Comparison of ENCODE assay signal across 36 mouse cellular contexts in the genomic region with DNA sequence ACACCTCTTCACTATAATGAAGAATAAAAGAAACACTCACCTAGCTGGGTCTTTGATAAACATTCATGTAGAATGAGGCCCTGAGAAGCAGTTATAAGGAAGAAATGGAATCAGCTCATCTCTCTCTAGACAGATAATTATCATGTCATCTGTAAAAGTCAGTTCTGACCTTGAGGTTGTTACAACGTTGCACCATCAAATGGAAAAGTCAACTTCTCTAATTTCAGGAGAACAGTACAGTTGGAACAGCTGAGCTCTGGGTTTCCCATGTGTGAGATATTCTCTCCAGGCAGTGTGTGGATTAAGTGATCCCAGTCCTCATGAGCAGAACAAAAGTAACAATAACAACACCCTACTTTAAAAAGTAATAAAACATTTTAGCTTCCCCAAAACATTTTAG. TPM values are rescaled to one million over a fixed set of nuclear protein-coding genes. Genes with fewer than 3 reads are reported as not detected.
"Had no signal": no experiment of that assay in that cellular context is flagged by ENCODE, and none has a peak within 500 bp of the region (broad histone marks: within the 10 kb centered on the region; RNA-seq: fewer than 3 reads in every experiment).

A gene (minus strand): TSS at position 58 of the 400 bp plus-strand sequence.

- H3K4me3 ChIP-seq: gastrocnemius, adult 2 months; heart, adult 2 months; heart, embryonic 13.5 days; heart, embryonic 15.5 days; hindbrain, embryonic 13.5 days; hindbrain, embryonic 15.5 days; layer of hippocampus, adult 2 months; left cerebral cortex, adult 2 months; limb, embryonic 10.5 days; limb, embryonic 12.5 days had no signal

- ATAC-seq: hindbrain, postnatal 0 days; intestine, embryonic 16.5 days had no signal

- H3K9me3 ChIP-seq: heart, embryonic 13.5 days; heart, embryonic 15.5 days; hindbrain, embryonic 13.5 days; hindbrain, embryonic 15.5 days; limb, embryonic 10.5 days; limb, embryonic 12.5 days had no signal

- DNase-seq: gastrocnemius, adult 2 months; gastrocnemius, postnatal 10 days; gastrocnemius, postnatal 25 days; heart, adult 11 months; heart, adult 2 months; heart, postnatal 14 days; heart, postnatal 36 days; kidney, adult 11 months; kidney, adult 2 months; kidney, postnatal 10 days; kidney, postnatal 25 days; kidney, postnatal 4 days; liver had no signal

- H3K27ac ChIP-seq: gastrocnemius, adult 2 months; heart, adult 2 months; heart, embryonic 13.5 days; heart, embryonic 15.5 days; hindbrain, embryonic 13.5 days; hindbrain, embryonic 15.5 days; hindbrain, postnatal 0 days; layer of hippocampus, adult 2 months; left cerebral cortex, adult 2 months; limb, embryonic 10.5 days; limb, embryonic 12.5 days had no signal

- H3K4me1 ChIP-seq: heart, embryonic 13.5 days; heart, embryonic 15.5 days; hindbrain, embryonic 13.5 days; hindbrain, embryonic 15.5 days; limb, embryonic 10.5 days; limb, embryonic 12.5 days had no signal

- H3K36me3 ChIP-seq: heart, embryonic 13.5 days; heart, embryonic 15.5 days; hindbrain, embryonic 13.5 days; hindbrain, embryonic 15.5 days; limb, embryonic 10.5 days; limb, embryonic 12.5 days had no signal

- H3K9ac ChIP-seq: heart, embryonic 13.5 days; heart, embryonic 15.5 days; hindbrain, embryonic 13.5 days; hindbrain, embryonic 15.5 days; limb, embryonic 12.5 days had no signal

- H3K4me2 ChIP-seq: heart, embryonic 11.5 days; heart, embryonic 13.5 days; heart, embryonic 15.5 days; hindbrain, embryonic 13.5 days; hindbrain, embryonic 15.5 days; limb, embryonic 12.5 days; liver, embryonic 11.5 days had no signal

- H3K27me3 ChIP-seq: heart, embryonic 13.5 days; heart, embryonic 15.5 days; hindbrain, embryonic 13.5 days; hindbrain, embryonic 15.5 days; limb, embryonic 12.5 days had no signal

RNA-seq across cellular contexts. Expression of the gene that starts here (rescaled TPM):
- total RNA-seq: gastrocnemius, adult 2 months; gastrocnemius, postnatal 10 days; gastrocnemius, postnatal 25 days; gastrocnemius, postnatal 4 days; heart, adult 2 months; heart, postnatal 14 days; heart, postnatal 36 days; hematopoietic stem cell, adult 5-6 weeks; hindbrain, postnatal 0 days; layer of hippocampus, adult 2 months; layer of hippocampus, postnatal 10 days; layer of hippocampus, postnatal 25 days; left cerebral cortex, adult 2 months; left cerebral cortex, postnatal 14 days; left cerebral cortex, postnatal 36 days had no signal
- polyA plus RNA-seq: frontal cortex, adult 2 months; heart, adult 2 months; heart, embryonic 11.5 days; heart, embryonic 13.5 days; heart, embryonic 15.5 days; heart, postnatal 0 days; hindbrain, embryonic 13.5 days; hindbrain, embryonic 15.5 days; intestine, embryonic 14.5 days; intestine, embryonic 16.5 days; kidney, adult 2 months; kidney, embryonic 16.5 days; limb, embryonic 10.5 days; limb, embryonic 14.5 days; liver, embryonic 11.5 days had no signal
